Mouse (Mus musculus): ENCODE measurements around the gene Heyl. TPM values are rescaled to one million over a fixed set of nuclear protein-coding genes. Genes with fewer than 3 reads are reported as not detected.

Gene Heyl
- polyA plus RNA-seq, 1 experiment from 2014 or later, result 8.1 TPM

GRCm38 (mm10) chr4:123235835-123236430 is 2.6 kb downstream of the Heyl start:
- Histone ChIP-seq H3K36me3 (replicated peaks; ENCODE audit: control insufficient read depth, insufficient read depth, low read depth, low read length) (no peaks in the 10 kb centered on the region), H3K4me1 (ENCODE audit: control insufficient read depth, insufficient read depth, low read length) (peaks cover 17% of the 10 kb centered on the region), H3K27ac (replicated peaks; ENCODE audit: low read depth, low read length) (no peak overlapping the region), H3K9ac (replicated peaks; ENCODE audit: low read length) (no peak overlapping the region), H3K9me3 (replicated peaks; ENCODE audit: control insufficient read depth, low read length) (no peaks in the 10 kb centered on the region), H3K4me3 (ENCODE audit: low read depth, low read length) (no peak overlapping the region), H3K4me2 (ENCODE audit: low read depth, low read length) (peak overlapping the region; percentile 4; the same call in 1 of the 2 replicates), H3K27me3 (ENCODE audit: control insufficient read depth, insufficient read depth, low read length) (peaks cover 12% of the 10 kb centered on the region; the same call in 1 of the 2 replicates)
- 32% methylated on average over 9 of the region's 9 CpGs for WGBS
- DNase-seq (ENCODE audit: low spot score) (no peak), ATAC-seq (replicated peaks; ENCODE audit: insufficient number of reproducible peaks, low FRiP score, low TSS enrichment, low read depth) (no peak)

- 70% methylated on average over 13 of the region's 13 CpGs for WGBS
- Histone ChIP-seq H3K36me3 (replicated peaks; ENCODE audit: control insufficient read depth, insufficient read depth, low read depth, low read length) (no peaks in the 10 kb centered on the region), H3K9ac (replicated peaks; ENCODE audit: low read length) (no peak overlapping the region), H3K27me3 (ENCODE audit: control insufficient read depth, insufficient read depth, low read length) (peaks cover 12% of the 10 kb centered on the region; the same call in 1 of the 2 replicates), H3K4me2 (ENCODE audit: low read depth, low read length) (no peak overlapping the region), H3K27ac (replicated peaks; ENCODE audit: low read depth, low read length) (no peak overlapping the region), H3K4me1 (ENCODE audit: control insufficient read depth, insufficient read depth, low read length) (peaks cover 17% of the 10 kb centered on the region), H3K9me3 (replicated peaks; ENCODE audit: control insufficient read depth, low read length) (no peaks in the 10 kb centered on the region), H3K4me3 (ENCODE audit: low read depth, low read length) (no peak overlapping the region)
- DNase-seq (ENCODE audit: low spot score) (no peak), ATAC-seq (replicated peaks; ENCODE audit: insufficient number of reproducible peaks, low FRiP score, low TSS enrichment, low read depth) (no peak)
Observed at GRCm38 (mm10) chr4:123236431-123237031, 3.2 kb downstream of the Heyl start.

- DNase-seq (ENCODE audit: low spot score) (peak; percentile 16), ATAC-seq (replicated peaks; ENCODE audit: insufficient number of reproducible peaks, low FRiP score, low TSS enrichment, low read depth) (no peak)
- 38% methylated on average over 6 of the region's 6 CpGs for WGBS
- Histone ChIP-seq H3K4me1 (ENCODE audit: control insufficient read depth, insufficient read depth, low read length) (peaks cover 17% of the 10 kb centered on the region), H3K9ac (replicated peaks; ENCODE audit: low read length) (no peak overlapping the region), H3K36me3 (replicated peaks; ENCODE audit: control insufficient read depth, insufficient read depth, low read depth, low read length) (no peaks in the 10 kb centered on the region), H3K4me3 (ENCODE audit: low read depth, low read length) (no peak overlapping the region), H3K27ac (replicated peaks; ENCODE audit: low read depth, low read length) (peak overlapping the region; percentile 20; the same call in 1 of the 2 replicates), H3K4me2 (ENCODE audit: low read depth, low read length) (no peak overlapping the region), H3K27me3 (ENCODE audit: control insufficient read depth, insufficient read depth, low read length) (peaks cover 12% of the 10 kb centered on the region; the same call in 1 of the 2 replicates), H3K9me3 (replicated peaks; ENCODE audit: control insufficient read depth, low read length) (no peaks in the 10 kb centered on the region)
Observed at GRCm38 (mm10) chr4:123237386-123238266, 4.3 kb downstream of the Heyl start.

GRCm38 (mm10) chr4:123239361-123240203 is 6.2 kb downstream of the Heyl start:
- WGBS, result 4% methylated on average over 58 of the region's 58 CpGs
- DNase-seq (ENCODE audit: low spot score) (peak; percentile 73), ATAC-seq (replicated peaks; ENCODE audit: insufficient number of reproducible peaks, low FRiP score, low TSS enrichment, low read depth) (peak; percentile 53)
- Histone ChIP-seq H3K4me3 (ENCODE audit: low read depth, low read length) (peak overlapping the region; percentile 28), H3K4me2 (ENCODE audit: low read depth, low read length) (peak overlapping the region; percentile 75), H3K4me1 (ENCODE audit: control insufficient read depth, insufficient read depth, low read length) (peaks cover 12% of the 10 kb centered on the region), H3K9ac (replicated peaks; ENCODE audit: low read length) (peak overlapping the region; percentile 43; the same call in 1 of the 2 replicates), H3K27me3 (ENCODE audit: control insufficient read depth, insufficient read depth, low read length) (no peaks in the 10 kb centered on the region), H3K36me3 (replicated peaks; ENCODE audit: control insufficient read depth, insufficient read depth, low read depth, low read length) (no peaks in the 10 kb centered on the region), H3K27ac (replicated peaks; ENCODE audit: low read depth, low read length) (0 out of 2 replicates have a peak overlapping the region, but pooled peaks have one; percentile 47), H3K9me3 (replicated peaks; ENCODE audit: control insufficient read depth, low read length) (no peaks in the 10 kb centered on the region)

- DNase-seq (ENCODE audit: low spot score), result no peak
- WGBS, result 82% methylated on average over 7 of the region's 7 CpGs
- no peak overlapping the region for H3K27ac ChIP-seq (replicated peaks; ENCODE audit: low read depth, low read length)
Observed at GRCm38 (mm10) chr4:123246221-123246620, 12.9 kb downstream of the Heyl start.

GRCm38 (mm10) chr4:123246651-123247050 is 13.3 kb downstream of the Heyl start:
- Histone ChIP-seq H3K4me1 (ENCODE audit: control insufficient read depth, insufficient read depth, low read length) (0 out of 2 replicates have a peak, but pooled peaks cover 3% of the 10 kb centered on the region), H3K27me3 (ENCODE audit: control insufficient read depth, insufficient read depth, low read length) (no peaks in the 10 kb centered on the region), H3K9me3 (replicated peaks; ENCODE audit: control insufficient read depth, low read length) (no peaks in the 10 kb centered on the region), H3K4me2 (ENCODE audit: low read depth, low read length) (no peak overlapping the region), H3K27ac (replicated peaks; ENCODE audit: low read depth, low read length) (no peak overlapping the region), H3K36me3 (replicated peaks; ENCODE audit: control insufficient read depth, insufficient read depth, low read depth, low read length) (no peaks in the 10 kb centered on the region), H3K4me3 (ENCODE audit: low read depth, low read length) (no peak overlapping the region), H3K9ac (replicated peaks; ENCODE audit: low read length) (no peak overlapping the region)
- DNase-seq (ENCODE audit: low spot score) (no peak), ATAC-seq (replicated peaks; ENCODE audit: insufficient number of reproducible peaks, low FRiP score, low TSS enrichment, low read depth) (no peak)
- 94% methylated on average over 5 of the region's 5 CpGs for WGBS

More at GRCm38 (mm10) chr4:123246221-123246620, 12.9 kb downstream of the Heyl start:
- ATAC-seq (replicated peaks; ENCODE audit: insufficient number of reproducible peaks, low FRiP score, low TSS enrichment, low read depth), result no peak
- 0 out of 2 replicates have a peak, but pooled peaks cover 3% of the 10 kb centered on the region for H3K4me1 ChIP-seq (ENCODE audit: control insufficient read depth, insufficient read depth, low read length)
- H3K27me3 ChIP-seq (ENCODE audit: control insufficient read depth, insufficient read depth, low read length), result no peaks in the 10 kb centered on the region
- H3K36me3 ChIP-seq (replicated peaks; ENCODE audit: control insufficient read depth, insufficient read depth, low read depth, low read length), result no peaks in the 10 kb centered on the region
- no peaks in the 10 kb centered on the region for H3K9me3 ChIP-seq (replicated peaks; ENCODE audit: control insufficient read depth, low read length)
- no peak overlapping the region for H3K9ac ChIP-seq (replicated peaks; ENCODE audit: low read length)
- no peak overlapping the region for H3K4me2 ChIP-seq (ENCODE audit: low read depth, low read length)
- H3K4me3 ChIP-seq (ENCODE audit: low read depth, low read length), result no peak overlapping the region

GRCm38 (mm10) chr4:123247147-123247880 is 14.0 kb downstream of the Heyl start:
- peak; percentile 52 for DNase-seq (ENCODE audit: low spot score)
- Histone ChIP-seq H3K36me3 (replicated peaks; ENCODE audit: control insufficient read depth, insufficient read depth, low read depth, low read length) (no peaks in the 10 kb centered on the region), H3K27me3 (ENCODE audit: control insufficient read depth, insufficient read depth, low read length) (no peaks in the 10 kb centered on the region), H3K4me2 (ENCODE audit: low read depth, low read length) (no peak overlapping the region), H3K9ac (replicated peaks; ENCODE audit: low read length) (no peak overlapping the region), H3K27ac (replicated peaks; ENCODE audit: low read depth, low read length) (no peak overlapping the region), H3K4me3 (ENCODE audit: low read depth, low read length) (no peak overlapping the region), H3K9me3 (replicated peaks; ENCODE audit: control insufficient read depth, low read length) (no peaks in the 10 kb centered on the region), H3K4me1 (ENCODE audit: control insufficient read depth, insufficient read depth, low read length) (0 out of 2 replicates have a peak, but pooled peaks cover 3% of the 10 kb centered on the region)
- ATAC-seq (replicated peaks; ENCODE audit: insufficient number of reproducible peaks, low FRiP score, low TSS enrichment, low read depth), result 0 out of 2 replicates have a peak, but pooled peaks have one; percentile 31
- 42% methylated on average over 7 of the region's 7 CpGs for whole genome bisulfite sequencing

Measured in embryonic facial prominence, embryonic 11.5 days (tissue).